Mouse (Mus musculus) heart, adult 2 months (tissue): ENCODE data around the gene Tex26. TPM values are rescaled to one million over a fixed set of nuclear protein-coding genes. Genes with fewer than 3 reads are reported as not detected.

Experiments used
- DNase-seq, 2 experiments: peaks; one replicate each; pipeline ENCODE4 v3.0.0; 2021
- H3K27ac ChIP-seq: fragments of 200-600 bp; 2 replicates; pipeline ENCODE4 v1.8.1; 2022
- H3K27me3 ChIP-seq: fragments of 200-500 bp; 2 replicates; pipeline ENCODE4 v1.6.1; 2012; ENCODE audit warnings: mild to moderate bottlenecking, low read length, inconsistent platforms, mixed read lengths; ENCODE audit not compliant: control insufficient read depth, insufficient read depth
- H3K36me3 ChIP-seq: fragments of 200-500 bp; 2 replicates; pipeline ENCODE4 v1.6.1; 2012; ENCODE audit warnings: low read length, inconsistent platforms; ENCODE audit not compliant: control insufficient read depth, insufficient read depth
- H3K4me1 ChIP-seq: fragments of 200-500 bp; 2 replicates; pipeline ENCODE4 v1.6.1; 2011; ENCODE audit warnings: low read length; ENCODE audit not compliant: control insufficient read depth, insufficient read depth
- H3K4me3 ChIP-seq: fragments of 200-600 bp; 2 replicates; pipeline ENCODE4 v1.8.1; 2022
- H3K79me2 ChIP-seq: fragments of 200-500 bp; replicated peaks from 2 replicates; pipeline ENCODE4 v1.6.1; 2012; ENCODE audit warnings: mild to moderate bottlenecking, inconsistent platforms, low read length, moderate library complexity, mixed read lengths; ENCODE audit not compliant: control insufficient read depth, insufficient read depth
- H3K9ac ChIP-seq: fragments of 200-500 bp; 2 replicates; pipeline ENCODE4 v1.6.1; 2012; ENCODE audit warnings: low read depth, mild to moderate bottlenecking, control low read depth, inconsistent platforms, low read length, mixed read lengths
- CTCF ChIP-seq: fragments of 200-600 bp; IDR thresholded peaks from 2 replicates; pipeline ENCODE4 v1.8.1; 2022; ENCODE audit warnings: antibody characterized with exemption, mild to moderate bottlenecking, moderate library complexity
- EP300 ChIP-seq: fragments of 200-500 bp; IDR thresholded peaks from 2 replicates; pipeline ENCODE4 v1.6.1; 2011; ENCODE audit warnings: low read depth, low read length, control low read depth; ENCODE audit not compliant: insufficient read depth
- POLR2A ChIP-seq: fragments of 200-500 bp; IDR thresholded peaks from 2 replicates; pipeline ENCODE4 v1.6.1; 2011; ENCODE audit warnings: mild to moderate bottlenecking, low read depth, low read length, control low read depth; ENCODE audit not compliant: insufficient read depth
- WGBS: fragments of 180-500 bp; shearing (Covaris S2); methylation state at CpG from one replicate; pipeline ENCODE4 v1.1.7; 2018; 5-methylcytosine and 5-hydroxymethylcytosine counted together
- intact Hi-C: fragments of 180-260 bp; cut with DNase I; formaldehyde crosslinking; loops from one replicate; pipeline ENCODE4 v1.15.1; 2025
- long read RNA-seq: library from polyadenylated mRNA; stranded (forward); transcript quantifications from one replicate; pipeline ENCODE4 v2.0.0, GENCODE M21; 2021
- polyA plus RNA-seq: library from polyadenylated mRNA; depleted of rRNA; stranded (reverse); fragments of >200 nt; gene quantifications from 2 replicates; pipeline ENCODE4 v1.2.3, GENCODE M21; 2012; rRNA removed
- total RNA-seq, 2 experiments: library from RNA; stranded (reverse); gene quantifications; 2 replicates each; pipeline ENCODE4 v1.2.3; 2021

The Tex26 gene
- not detected for total RNA-seq
- not detected in 2 replicates for polyA plus RNA-seq
- long read RNA-seq: 0 reads

GRCm38 (mm10) chr5:149439531-149440179 is at the start of gene Tex26:
TSS of gene Tex26 (plus strand) at chr5:149439660.
- no peaks in the 10 kb centered on the region; the same call in 1 of the 2 replicates for H3K4me1 ChIP-seq
- no peak for TF ChIP-seq EP300
- no peak for TF ChIP-seq CTCF
- TF ChIP-seq POLR2A: no peak
- no peak within 1 kb of the TSS for H3K9ac ChIP-seq
- intact Hi-C loops: no loop called here
- H3K79me2 ChIP-seq: no peaks in the 10 kb centered on the region
- peak; percentile 46 to 50 for DNase-seq
- H3K27ac ChIP-seq: no peak within 1 kb of the TSS; the same call in 1 of the 2 replicates
- under 1% methylated on average over 25 of the region's 25 CpGs for WGBS
- peaks cover 2% of the 10 kb centered on the region for H3K27me3 ChIP-seq
- H3K36me3 ChIP-seq: no peaks in the 10 kb centered on the region
- peak within 1 kb of the TSS; percentile 29 for H3K4me3 ChIP-seq

GRCm38 (mm10) chr5:149391574-149392375 is 47.7 kb upstream of the Tex26 start:
- peak overlapping the region; percentile 24 for H3K27ac ChIP-seq
- intact Hi-C loops: no loop called here

GRCm38 (mm10) chr5:149392420-149392988 is 47.0 kb upstream of the Tex26 start:
- DNase-seq: no peak
- Histone ChIP-seq H3K4me3 (no peak overlapping the region), H3K79me2 (no peaks in the 10 kb centered on the region), H3K9ac (no peak overlapping the region), H3K36me3 (no peaks in the 10 kb centered on the region), H3K27ac (no peak overlapping the region; the same call in 1 of the 2 replicates), H3K4me1 (peaks cover 1% of the 10 kb centered on the region; the same call in 1 of the 2 replicates), H3K27me3 (no peaks in the 10 kb centered on the region)
- TF ChIP-seq POLR2A (no peak), CTCF (peak; percentile 29), EP300 (no peak)
- intact Hi-C loops: no loop called here
- WGBS: 65% methylated on average over 6 of the region's 6 CpGs

More at GRCm38 (mm10) chr5:149391574-149392375, 47.7 kb upstream of the Tex26 start:
- H3K4me3 ChIP-seq: no peak overlapping the region
- peaks cover 1% of the 10 kb centered on the region; the same call in 1 of the 2 replicates for H3K4me1 ChIP-seq
- H3K27me3 ChIP-seq: no peaks in the 10 kb centered on the region
- no peak overlapping the region for H3K9ac ChIP-seq
- H3K79me2 ChIP-seq: no peaks in the 10 kb centered on the region
- no peak for TF ChIP-seq POLR2A
- WGBS: 27% methylated on average over 18 of the region's 18 CpGs
- no peaks in the 10 kb centered on the region for H3K36me3 ChIP-seq
- DNase-seq: no peak

GRCm38 (mm10) chr5:149401446-149401975 is 37.9 kb upstream of the Tex26 start:
- Histone ChIP-seq H3K4me1 (no peaks in the 10 kb centered on the region; the same call in 1 of the 2 replicates), H3K79me2 (no peaks in the 10 kb centered on the region), H3K27me3 (no peaks in the 10 kb centered on the region), H3K36me3 (no peaks in the 10 kb centered on the region), H3K4me3 (no peak overlapping the region), H3K9ac (no peak overlapping the region), H3K27ac (no peak overlapping the region)
- no peak for TF ChIP-seq POLR2A
- no peak for TF ChIP-seq EP300
- no peak for TF ChIP-seq CTCF
- DNase-seq: no peak
- intact Hi-C loops: no loop called here
- 91% methylated on average over 7 of the region's 7 CpGs for WGBS

GRCm38 (mm10) chr5:149402029-149402428 is 37.4 kb upstream of the Tex26 start:
- Histone ChIP-seq H3K9ac (no peak overlapping the region), H3K36me3 (no peaks in the 10 kb centered on the region), H3K79me2 (no peaks in the 10 kb centered on the region), H3K4me1 (no peaks in the 10 kb centered on the region; the same call in 1 of the 2 replicates), H3K4me3 (no peak overlapping the region), H3K27me3 (no peaks in the 10 kb centered on the region), H3K27ac (peak overlapping the region; percentile 60; the same call in 1 of the 2 replicates)
- WGBS: 72% methylated on average over 10 of the region's 10 CpGs
- no peak for DNase-seq
- TF ChIP-seq CTCF (no peak), EP300 (no peak), POLR2A (no peak)
- intact Hi-C loops: no loop called here
